Mouse (Mus musculus) testis, postnatal 10 days (tissue): ENCODE data around the gene Cep57.
"Not testable (repeated sequence)": the region's sequence is repeated elsewhere in the genome, so short reads cannot be mapped to it uniquely, and the experiment has no call there.

Source experiments
- DNase-seq: peaks from one replicate; pipeline ENCODE4 v3.0.0; 2021; ENCODE audit warnings: low spot score

Gene Cep57

DNA sequence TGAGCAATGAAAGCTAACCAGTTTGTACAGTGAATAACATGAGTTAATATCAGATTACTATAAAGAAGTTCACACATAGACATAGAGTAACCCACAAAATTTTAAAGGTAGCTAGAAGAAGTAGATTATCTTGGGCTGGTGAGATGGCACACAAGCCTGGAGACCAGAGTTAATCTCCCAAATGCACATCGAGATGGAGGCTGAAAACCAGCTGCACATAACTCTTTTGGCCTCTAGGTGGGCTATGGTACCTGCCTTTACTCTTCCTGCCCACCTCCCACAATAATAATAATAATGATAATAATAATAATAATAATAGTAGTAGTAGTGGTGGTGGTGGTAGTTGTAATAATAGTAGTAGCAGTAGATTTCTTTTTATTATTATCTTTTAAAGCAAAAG, 32.6 kb downstream of the Cep57 start:
- no peak for DNase-seq

DNA sequence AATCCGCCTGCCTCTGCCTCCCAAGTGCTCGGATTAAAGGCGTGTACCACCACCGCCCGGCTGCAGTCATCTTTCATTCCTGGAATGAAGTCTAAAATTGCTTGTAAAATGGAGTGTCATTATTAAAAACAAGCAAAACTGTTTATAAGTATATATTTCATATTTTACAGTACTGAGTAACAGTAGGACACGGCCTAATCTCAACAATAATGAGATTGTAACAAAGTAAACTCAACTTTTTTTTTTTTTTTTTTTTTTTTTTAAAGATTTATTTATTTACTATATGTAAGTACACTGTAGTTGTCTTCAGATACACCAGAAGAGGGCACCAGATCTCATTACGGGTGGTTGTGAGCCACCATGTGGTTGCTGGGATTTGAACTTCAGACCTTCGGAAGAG, 36.0 kb downstream of the Cep57 start:
- DNase-seq, result not testable (repeated sequence)

DNA sequence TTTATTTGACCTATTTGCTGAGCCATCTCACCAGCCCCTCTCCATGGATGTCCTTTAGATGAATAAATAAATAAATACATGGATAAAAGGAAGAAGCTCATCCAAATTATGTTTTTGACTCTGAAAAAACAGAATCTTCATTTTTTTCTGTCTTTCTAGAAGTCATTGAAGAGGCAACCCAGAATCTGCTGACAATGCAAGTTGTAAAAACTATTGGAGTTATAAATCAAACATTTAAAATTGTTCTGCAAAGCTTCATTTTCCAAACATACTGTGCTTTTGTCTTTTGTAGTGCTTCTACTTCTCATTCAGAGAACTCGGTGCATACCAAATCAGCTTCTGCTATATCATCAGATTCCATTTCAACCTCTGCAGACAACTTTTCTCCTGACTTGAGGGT, 44.9 kb downstream of the Cep57 start:
- no peak for DNase-seq

DNA sequence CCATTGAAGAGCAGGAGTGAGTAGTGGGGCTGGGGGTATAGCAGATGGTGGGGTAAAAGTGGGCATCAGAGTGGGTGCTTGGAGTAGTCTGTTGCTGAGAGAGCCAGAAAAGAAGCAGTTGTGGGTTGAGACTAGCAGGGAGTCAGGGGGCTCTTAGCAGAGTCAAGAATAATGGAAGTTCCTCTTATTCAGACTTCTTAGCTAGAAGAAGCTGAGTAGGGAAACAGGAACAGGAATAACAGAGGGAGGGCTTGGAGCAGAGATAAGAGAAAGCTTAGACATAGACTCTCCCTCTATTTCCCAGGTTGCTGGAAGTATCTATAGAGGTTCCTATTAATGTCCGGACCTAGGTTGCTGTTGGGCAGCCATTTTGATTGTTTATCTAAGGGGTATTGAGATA, 52.2 kb downstream of the Cep57 start:
- no peak for DNase-seq

DNA sequence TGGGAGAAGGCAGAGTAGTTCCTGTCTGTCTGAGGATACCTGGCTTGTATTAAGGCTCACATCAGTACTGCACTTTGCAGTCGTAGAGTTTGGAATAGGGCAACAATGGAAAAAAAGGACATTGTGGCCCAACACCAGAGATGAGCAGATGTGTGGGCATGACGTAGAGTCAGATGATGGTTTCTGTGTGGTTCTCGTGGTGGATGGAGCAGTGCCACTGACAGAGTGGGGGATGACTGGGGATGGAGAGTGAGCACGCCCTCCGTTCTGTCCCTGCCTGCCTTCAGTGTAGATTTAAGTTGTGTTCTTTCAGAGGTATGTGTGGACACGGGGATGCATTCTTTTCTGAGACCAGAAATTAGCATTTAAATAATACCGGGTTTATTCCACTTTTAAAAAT, 60.3 kb downstream of the Cep57 start:
- DNase-seq, result no peak

DNA sequence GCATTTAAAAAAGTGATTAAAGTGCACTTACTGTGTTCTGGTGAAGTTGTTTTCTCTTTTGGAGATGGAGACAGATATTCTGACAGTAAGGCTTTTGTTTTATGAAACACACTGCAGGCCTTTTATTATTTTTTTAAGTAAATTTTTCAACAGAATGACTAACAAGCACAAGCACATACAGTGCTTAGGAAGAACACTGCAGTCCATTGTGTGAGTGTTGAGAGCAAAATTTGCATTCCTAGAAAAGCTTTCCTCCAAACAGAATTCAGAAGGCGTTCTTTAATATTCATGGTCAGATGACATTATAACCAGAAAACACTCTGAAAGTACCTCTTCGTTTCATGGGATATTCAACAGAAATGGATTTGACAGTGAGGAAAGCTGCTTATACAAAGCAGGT, 61.3 kb downstream of the Cep57 start:
- DNase-seq, result no peak

DNA sequence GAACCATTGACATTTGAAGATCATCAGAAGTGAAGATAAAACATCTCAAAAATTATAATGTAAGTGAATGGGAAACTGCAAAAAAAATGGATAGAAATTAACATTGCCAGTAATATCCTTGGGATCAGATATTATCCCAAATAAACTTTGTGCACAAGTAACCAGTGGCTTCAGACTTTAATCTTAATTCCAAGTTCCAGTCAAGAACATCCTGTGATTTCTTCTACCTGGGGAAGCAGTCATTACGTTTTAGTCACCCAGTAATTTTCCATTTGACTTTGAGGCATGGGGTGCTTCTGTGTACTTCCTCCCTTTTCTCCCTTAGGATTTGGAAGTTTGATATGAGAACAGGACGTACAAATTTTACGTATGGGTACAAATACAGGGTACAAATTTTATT, 66.5 kb downstream of the Cep57 start:
- DNase-seq, result no peak
